Mouse (Mus musculus) frontal cortex, postnatal 25 days (tissue): ENCODE measurements at regions not wholly inside any gene's neighbourhood (a gene's known extent, or its start where the extent isn't known, plus 50 kb on each side); places are given as distances from the start of the nearest gene placed in this dataset.
A peak's percentile ranks its signal among the peaks of the same experiment; 100 is the strongest.
"Not testable (repeated sequence)": the region's sequence is repeated elsewhere in the genome, so short reads cannot be mapped to it uniquely, and the experiment has no call there.

ENCODE experiments used
- DNase-seq, 2 experiments: peaks; one replicate each; pipeline ENCODE4 v3.0.0; 2022; ENCODE audit warnings: low spot score in 2 of 2

- no peak for DNase-seq
Measured at GRCm38 (mm10) chr4:35347609-35348008, 121.6 kb upstream of the C9orf72 start.

GRCm38 (mm10) chr4:35343751-35344150 lies 117.8 kb upstream of the C9orf72 start:
- no peak for DNase-seq

GRCm38 (mm10) chr4:35331161-35331560 lies 105.2 kb upstream of the C9orf72 start:
- DNase-seq = no peak

GRCm38 (mm10) chr4:35325300-35325699 lies 99.3 kb upstream of the C9orf72 start:
- DNase-seq = no peak

- no peak for DNase-seq
Measured at GRCm38 (mm10) chr4:35322432-35323173, 96.6 kb upstream of the C9orf72 start.

- DNase-seq = peak in 1 of 2 experiments; percentile 5
Measured at GRCm38 (mm10) chr4:35310396-35310977, 84.5 kb upstream of the C9orf72 start.

- no peak for DNase-seq
Measured at GRCm38 (mm10) chr4:35308221-35308620, 82.2 kb upstream of the C9orf72 start.

GRCm38 (mm10) chr4:35305210-35305609 lies 79.2 kb upstream of the C9orf72 start:
- no peak for DNase-seq

- DNase-seq = no peak
Measured at GRCm38 (mm10) chr4:35300848-35301247, 74.9 kb upstream of the C9orf72 start.

GRCm38 (mm10) chr4:35300374-35300773 lies 74.4 kb upstream of the C9orf72 start:
- DNase-seq = not testable (repeated sequence)

- DNase-seq = no peak
Measured at GRCm38 (mm10) chr4:35284611-35285010, 58.6 kb upstream of the C9orf72 start.
